Mouse (Mus musculus) embryonic fibroblast, embryonic 13.5 days (primary cell): Measurements from ENCODE around the gene L3mbtl3.

ENCODE experiments used
- CTCF ChIP-seq: IDR thresholded peaks from 2 replicates; pipeline ENCODE4 v1.5.1; 2011; ENCODE audit warnings: mild to moderate bottlenecking, control low read depth, low read length, moderate library complexity, borderline replicate concordance; ENCODE audit not compliant: insufficient read depth
- POLR2A ChIP-seq: IDR thresholded peaks from 2 replicates; pipeline ENCODE4 v1.6.1; 2011; ENCODE audit warnings: low read depth, mild to moderate bottlenecking, control low read depth, low read length, moderate library complexity

- TF ChIP-seq POLR2A (no peak), CTCF (no peak)
Measured at GRCm38 (mm10) chr10:26421168-26421567, 45.4 kb upstream of the L3mbtl3 start.
